8 mouse cellular contexts compared by ENCODE assay signal in genomic region chr1:89344546-89344945, GRCm38 (mm10).
DNase-seq lines count a peak whose midpoint lies in the region; ATAC-seq and TF ChIP-seq lines count a peak whose summit lies in the region.

No protein-coding gene starts in this region.

- 42% methylated on average over 6 of the region's 6 CpGs for WGBS in hindbrain, embryonic 10.5 days
- 43% methylated on average over 6 of the region's 6 CpGs for WGBS in hindbrain, embryonic 13.5 days
- 19% methylated on average over 6 of the region's 6 CpGs for WGBS in liver, adult 2 months

- no peak overlapping the region for H3K4me2 ChIP-seq in hindbrain, embryonic 13.5 days

- TF ChIP-seq POLR2A in bone marrow macrophage, adult 2 months (IDR thresholded peaks at IDR 0.05; ENCODE audit: borderline replicate concordance, low read depth, low read length): no peak
- no peak for TF ChIP-seq POLR2A in liver, adult 2 months (IDR thresholded peaks at IDR 0.05; ENCODE audit: extremely low read depth, insufficient read depth, low read length)

- peak; percentile 57 for TF ChIP-seq CTCF in C2C12 (IDR thresholded peaks at IDR 0.05; ENCODE audit: control insufficient read depth, insufficient read depth, insufficient read length)
- 0 out of 2 replicates have a peak, but pooled peaks have one; percentile 28 for TF ChIP-seq CTCF in bone marrow macrophage, adult 2 months (IDR thresholded peaks at IDR 0.05; ENCODE audit: low read depth, low read length)
- TF ChIP-seq CTCF in liver, adult 2 months (IDR thresholded peaks at IDR 0.05; ENCODE audit: low read depth, low read length): peak; percentile 89

- no peaks in the 10 kb centered on the region for H3K36me3 ChIP-seq in hindbrain, embryonic 10.5 days
- no peaks in the 10 kb centered on the region for H3K36me3 ChIP-seq in hindbrain, embryonic 13.5 days
- H3K36me3 ChIP-seq in C2C12 (ENCODE audit: control insufficient read depth, insufficient read depth): no peaks in the 10 kb centered on the region
- no peaks in the 10 kb centered on the region for H3K36me3 ChIP-seq in liver, adult 2 months (ENCODE audit: control insufficient read depth, insufficient read depth, low read length)

- H3K4me3 ChIP-seq in hindbrain, embryonic 10.5 days: no peak overlapping the region
- no peak overlapping the region for H3K4me3 ChIP-seq in hindbrain, embryonic 13.5 days
- no peak overlapping the region for H3K4me3 ChIP-seq in C2C12 (ENCODE audit: insufficient read depth, poor library complexity, severe bottlenecking)
- H3K4me3 ChIP-seq in bone marrow macrophage, adult 2 months (ENCODE audit: insufficient read depth, low read length): no peak overlapping the region
- H3K4me3 ChIP-seq in liver, adult 2 months (ENCODE audit: insufficient read depth, low read depth, low read length): no peak overlapping the region

- H3K79me2 ChIP-seq in C2C12 (ENCODE audit: control insufficient read depth, insufficient read depth): no peaks in the 10 kb centered on the region
- H3K79me2 ChIP-seq in liver, adult 2 months (ENCODE audit: control insufficient read depth, insufficient read depth, low read length): no peaks in the 10 kb centered on the region

- peak; percentile 52 for DNase-seq in hindbrain, embryonic 10.5 days (ENCODE audit: low spot score)
- DNase-seq in forelimb bud, embryonic 11.5 days (ENCODE audit: low read depth, low spot score): peak; percentile 45
- peak; percentile 61 for DNase-seq in liver, adult 2 months (ENCODE audit: extremely low read depth, low read depth, low spot score)
- peak; percentile 13 for DNase-seq in thymus, postnatal 14 days

- no peaks in the 10 kb centered on the region for H3K9me3 ChIP-seq in hindbrain, embryonic 10.5 days
- no peaks in the 10 kb centered on the region for H3K9me3 ChIP-seq in hindbrain, embryonic 13.5 days

- no peak overlapping the region for H3K9ac ChIP-seq in hindbrain, embryonic 13.5 days
- no peak overlapping the region for H3K9ac ChIP-seq in liver, adult 2 months (ENCODE audit: low read depth, low read length)

- no peak overlapping the region for H3K27ac ChIP-seq in hindbrain, embryonic 10.5 days
- H3K27ac ChIP-seq in hindbrain, embryonic 13.5 days: no peak overlapping the region
- no peak overlapping the region for H3K27ac ChIP-seq in bone marrow macrophage, adult 2 months (ENCODE audit: insufficient read depth, low read depth, low read length)
- H3K27ac ChIP-seq in liver, adult 2 months (replicated peaks; ENCODE audit: insufficient read depth, low read depth, low read length): no peak overlapping the region

- peaks cover 10% of the 10 kb centered on the region for H3K4me1 ChIP-seq in hindbrain, embryonic 10.5 days (replicated peaks)
- H3K4me1 ChIP-seq in hindbrain, embryonic 13.5 days (replicated peaks): peaks cover 9% of the 10 kb centered on the region
- no peaks in the 10 kb centered on the region for H3K4me1 ChIP-seq in bone marrow macrophage, adult 2 months (ENCODE audit: control insufficient read depth, insufficient read depth, low read length)
- no peaks in the 10 kb centered on the region for H3K4me1 ChIP-seq in liver, adult 2 months (ENCODE audit: control insufficient read depth, insufficient read depth, low read length)

- no peaks in the 10 kb centered on the region for H3K27me3 ChIP-seq in hindbrain, embryonic 10.5 days (ENCODE audit: insufficient read depth, poor library complexity, severe bottlenecking)
- no peaks in the 10 kb centered on the region for H3K27me3 ChIP-seq in hindbrain, embryonic 13.5 days
- peaks cover 10% of the 10 kb centered on the region for H3K27me3 ChIP-seq in C2C12 (ENCODE audit: control insufficient read depth, insufficient read depth, insufficient read length)
- H3K27me3 ChIP-seq in liver, adult 2 months (ENCODE audit: control insufficient read depth, insufficient read depth, low read length): no peaks in the 10 kb centered on the region

- no peaks in the 10 kb centered on the region for H3K79me3 ChIP-seq in C2C12 (ENCODE audit: low read depth)

- no peak for ATAC-seq in hindbrain, embryonic 13.5 days (ENCODE audit: low FRiP score)
- no peak for ATAC-seq in activated CD4-positive, CD25-positive, alpha-beta regulatory T cell, adult 4 months

- H3ac ChIP-seq in C2C12 (ENCODE audit: control insufficient read depth, insufficient read length, low read depth): no peak overlapping the region

TF ChIP-seq in C2C12, 6 proteins besides CTCF, POLR2A, EP300 and RAD21:
- TF ChIP-seq MAX (IDR thresholded peaks at IDR 0.05) (no peak), FOSL1 (IDR thresholded peaks at IDR 0.05; ENCODE audit: insufficient read depth, low read length, poor library complexity, severe bottlenecking) (no peak), USF1 (IDR thresholded peaks at IDR 0.05; ENCODE audit: low read depth) (no peak), CEBPB (IDR thresholded peaks at IDR 0.05; ENCODE audit: low read depth) (no peak), MYOD1 (IDR thresholded peaks at IDR 0.05; ENCODE audit: control insufficient read depth, insufficient read length, low read depth) (no peak), MYOG (IDR thresholded peaks at IDR 0.05; ENCODE audit: control insufficient read depth, extremely low read depth, insufficient read length) (no peak)
TF ChIP-seq in C2C12: peak in this region for 0.

Comparison
In these comparisons a context has a peak if more than half of its experiments do, and no peak if none do; other contexts are left out.
1. CTCF ChIP-seq: peak in every context shown above with its lines; median percentile 89 in liver, adult 2 months; 57 in C2C12; 28 in bone marrow macrophage, adult 2 months.